Mouse (Mus musculus): Measurements from ENCODE around the gene Pfkp. TPM values are rescaled to one million over a fixed set of nuclear protein-coding genes. Genes with fewer than 3 reads are reported as not detected.

Pfkp gene
- polyA plus RNA-seq, 1 experiment from 2014 or later = 277 TPM

DNA sequence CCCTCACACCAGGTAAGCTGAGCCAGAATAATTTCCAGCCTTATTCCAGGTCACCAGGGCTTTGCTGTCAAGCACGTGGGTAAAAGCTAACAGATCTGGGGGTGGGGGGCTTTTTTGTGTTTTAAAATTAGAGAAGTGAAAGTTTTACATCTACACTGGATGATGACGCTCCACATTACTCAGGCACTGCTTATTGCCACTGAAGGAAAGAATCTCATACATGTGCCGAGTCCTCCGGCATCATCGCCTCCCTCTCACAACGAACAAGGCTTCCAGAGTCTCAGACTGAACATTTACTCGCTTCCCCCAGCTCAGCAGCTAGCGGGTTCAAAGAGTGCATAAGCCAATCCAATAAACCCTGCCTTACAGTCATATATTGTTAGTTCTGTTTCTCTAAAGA, 16.1 kb downstream of the Pfkp start:
- no peak overlapping the region for H3K4me2 ChIP-seq (ENCODE audit: low read length)
- no peak for ATAC-seq
- H3K36me3 ChIP-seq (ENCODE audit: control insufficient read depth, insufficient read depth) = no peaks in the 10 kb centered on the region
- H3K4me1 ChIP-seq (replicated peaks; ENCODE audit: control insufficient read depth, insufficient read depth, low read length) = 0 out of 2 replicates have a peak, but pooled peaks cover 3% of the 10 kb centered on the region
- no peak overlapping the region for H3K4me3 ChIP-seq (replicated peaks; ENCODE audit: low read length)
- H3K9me3 ChIP-seq (ENCODE audit: control insufficient read depth, low read length) = no peaks in the 10 kb centered on the region
- 75% methylated on average over 8 of the region's 8 CpGs for WGBS
- no peaks in the 10 kb centered on the region for H3K27me3 ChIP-seq (replicated peaks; ENCODE audit: control insufficient read depth, insufficient read depth, low read length)
- no peak overlapping the region for H3K9ac ChIP-seq (replicated peaks; ENCODE audit: low read depth, low read length)
- H3K27ac ChIP-seq (ENCODE audit: low read length) = no peak overlapping the region

DNA sequence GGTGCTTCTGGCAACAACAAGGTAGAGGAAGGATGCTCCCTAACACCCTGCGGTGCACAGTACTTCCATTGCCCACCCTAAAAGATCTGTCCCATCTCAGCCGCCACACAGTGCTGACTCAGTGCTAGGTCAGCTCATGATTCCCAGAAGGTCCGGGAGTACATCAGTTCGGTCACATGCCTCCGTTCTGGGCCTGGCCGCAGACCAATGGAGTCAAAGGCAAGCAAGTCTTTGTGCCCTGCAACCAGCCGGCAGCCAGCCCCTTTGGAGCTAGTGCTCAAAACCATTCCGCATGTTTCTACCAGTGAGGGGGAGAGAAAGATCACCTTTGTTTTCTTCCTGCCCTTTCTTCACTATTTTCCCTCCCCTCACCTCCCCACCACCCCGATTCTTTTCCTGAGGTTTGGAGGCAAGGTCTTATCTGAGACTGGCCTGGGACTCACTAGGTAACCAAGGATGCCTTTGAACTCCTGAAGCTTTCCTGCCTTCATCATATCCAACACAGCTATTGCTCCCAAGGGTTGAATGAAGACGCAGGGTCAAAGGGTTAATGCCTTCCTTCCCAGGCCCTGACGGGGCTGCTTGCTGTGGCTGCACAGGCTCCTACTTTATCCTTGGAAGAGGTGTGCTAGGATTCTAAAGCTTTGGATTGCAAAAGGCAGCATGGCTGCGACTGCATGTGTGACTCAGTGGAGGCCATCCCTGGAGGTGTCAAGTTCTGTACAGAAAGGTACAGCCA, 16.6 kb downstream of the Pfkp start:
- 82% methylated on average over 12 of the region's 12 CpGs for WGBS
- Histone ChIP-seq H3K9ac (replicated peaks; ENCODE audit: low read depth, low read length) (no peak overlapping the region), H3K9me3 (ENCODE audit: control insufficient read depth, low read length) (no peaks in the 10 kb centered on the region), H3K4me2 (ENCODE audit: low read length) (no peak overlapping the region), H3K4me3 (replicated peaks; ENCODE audit: low read length) (no peak overlapping the region), H3K36me3 (ENCODE audit: control insufficient read depth, insufficient read depth) (no peaks in the 10 kb centered on the region), H3K4me1 (replicated peaks; ENCODE audit: control insufficient read depth, insufficient read depth, low read length) (0 out of 2 replicates have a peak, but pooled peaks cover 3% of the 10 kb centered on the region), H3K27me3 (replicated peaks; ENCODE audit: control insufficient read depth, insufficient read depth, low read length) (no peaks in the 10 kb centered on the region), H3K27ac (ENCODE audit: low read length) (no peak overlapping the region)
- ATAC-seq = no peak

- 68% methylated on average over 5 of the region's 5 CpGs for WGBS
- H3K4me2 ChIP-seq (ENCODE audit: low read length) = no peak overlapping the region
Observed at GRCm38 (mm10) chr13:6630660-6631059, 17.9 kb downstream of the Pfkp start.

GRCm38 (mm10) chr13:6629927-6630326, 18.6 kb downstream of the Pfkp start:
- H3K27me3 ChIP-seq (replicated peaks; ENCODE audit: control insufficient read depth, insufficient read depth, low read length) = no peaks in the 10 kb centered on the region
- whole genome bisulfite sequencing = 79% methylated on average over 5 of the region's 5 CpGs
- H3K4me1 ChIP-seq (replicated peaks; ENCODE audit: control insufficient read depth, insufficient read depth, low read length) = no peaks in the 10 kb centered on the region
- no peaks in the 10 kb centered on the region for H3K9me3 ChIP-seq (ENCODE audit: control insufficient read depth, low read length)
- no peaks in the 10 kb centered on the region for H3K36me3 ChIP-seq (ENCODE audit: control insufficient read depth, insufficient read depth)
- no peak overlapping the region for H3K4me3 ChIP-seq (replicated peaks; ENCODE audit: low read length)
- H3K9ac ChIP-seq (replicated peaks; ENCODE audit: low read depth, low read length) = no peak overlapping the region
- no peak overlapping the region for H3K27ac ChIP-seq (ENCODE audit: low read length)
- ATAC-seq = no peak
- no peak overlapping the region for H3K4me2 ChIP-seq (ENCODE audit: low read length)

More at GRCm38 (mm10) chr13:6630660-6631059, 17.9 kb downstream of the Pfkp start:
- Histone ChIP-seq H3K4me3 (replicated peaks; ENCODE audit: low read length) (no peak overlapping the region), H3K27ac (ENCODE audit: low read length) (no peak overlapping the region), H3K9ac (replicated peaks; ENCODE audit: low read depth, low read length) (no peak overlapping the region), H3K9me3 (ENCODE audit: control insufficient read depth, low read length) (no peaks in the 10 kb centered on the region), H3K4me1 (replicated peaks; ENCODE audit: control insufficient read depth, insufficient read depth, low read length) (no peaks in the 10 kb centered on the region), H3K27me3 (replicated peaks; ENCODE audit: control insufficient read depth, insufficient read depth, low read length) (no peaks in the 10 kb centered on the region), H3K36me3 (ENCODE audit: control insufficient read depth, insufficient read depth) (no peaks in the 10 kb centered on the region)
- ATAC-seq = no peak

GRCm38 (mm10) chr13:6628998-6629764, 19.4 kb downstream of the Pfkp start:
- Histone ChIP-seq H3K27me3 (replicated peaks; ENCODE audit: control insufficient read depth, insufficient read depth, low read length) (no peaks in the 10 kb centered on the region), H3K9ac (replicated peaks; ENCODE audit: low read depth, low read length) (no peak overlapping the region), H3K36me3 (ENCODE audit: control insufficient read depth, insufficient read depth) (no peaks in the 10 kb centered on the region), H3K27ac (ENCODE audit: low read length) (no peak overlapping the region), H3K4me1 (replicated peaks; ENCODE audit: control insufficient read depth, insufficient read depth, low read length) (no peaks in the 10 kb centered on the region), H3K4me3 (replicated peaks; ENCODE audit: low read length) (no peak overlapping the region), H3K9me3 (ENCODE audit: control insufficient read depth, low read length) (no peaks in the 10 kb centered on the region), H3K4me2 (ENCODE audit: low read length) (no peak overlapping the region)
- WGBS = 85% methylated on average over 14 of the region's 14 CpGs
- ATAC-seq = no peak

DNA sequence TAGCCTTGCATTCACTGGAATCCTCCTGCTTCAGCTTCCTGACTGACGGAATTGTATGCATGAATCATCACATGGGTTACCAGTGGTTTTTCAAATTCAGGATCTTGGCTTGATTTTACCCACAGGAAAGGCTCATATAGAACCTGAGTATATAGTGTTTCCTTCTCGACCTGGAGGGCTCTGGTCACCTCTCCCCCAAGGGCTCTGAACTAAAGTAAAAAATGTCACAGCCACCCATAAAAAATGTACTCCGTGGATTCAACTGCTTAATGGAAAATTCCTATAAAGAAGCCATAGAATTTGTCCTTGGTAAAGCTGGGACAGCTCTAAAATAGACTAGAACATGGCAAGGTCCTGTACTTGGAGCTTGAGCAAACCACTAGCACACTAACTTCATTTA, 20.3 kb downstream of the Pfkp start:
- H3K4me1 ChIP-seq (replicated peaks; ENCODE audit: control insufficient read depth, insufficient read depth, low read length) = no peaks in the 10 kb centered on the region
- no peak for ATAC-seq
- H3K9ac ChIP-seq (replicated peaks; ENCODE audit: low read depth, low read length) = no peak overlapping the region
- 92% methylated on average over 3 of the region's 3 CpGs for WGBS
- no peak overlapping the region for H3K4me2 ChIP-seq (ENCODE audit: low read length)
- no peaks in the 10 kb centered on the region for H3K27me3 ChIP-seq (replicated peaks; ENCODE audit: control insufficient read depth, insufficient read depth, low read length)
- H3K27ac ChIP-seq (ENCODE audit: low read length) = no peak overlapping the region
- no peaks in the 10 kb centered on the region for H3K9me3 ChIP-seq (ENCODE audit: control insufficient read depth, low read length)
- H3K36me3 ChIP-seq (ENCODE audit: control insufficient read depth, insufficient read depth) = no peaks in the 10 kb centered on the region
- no peak overlapping the region for H3K4me3 ChIP-seq (replicated peaks; ENCODE audit: low read length)

DNA sequence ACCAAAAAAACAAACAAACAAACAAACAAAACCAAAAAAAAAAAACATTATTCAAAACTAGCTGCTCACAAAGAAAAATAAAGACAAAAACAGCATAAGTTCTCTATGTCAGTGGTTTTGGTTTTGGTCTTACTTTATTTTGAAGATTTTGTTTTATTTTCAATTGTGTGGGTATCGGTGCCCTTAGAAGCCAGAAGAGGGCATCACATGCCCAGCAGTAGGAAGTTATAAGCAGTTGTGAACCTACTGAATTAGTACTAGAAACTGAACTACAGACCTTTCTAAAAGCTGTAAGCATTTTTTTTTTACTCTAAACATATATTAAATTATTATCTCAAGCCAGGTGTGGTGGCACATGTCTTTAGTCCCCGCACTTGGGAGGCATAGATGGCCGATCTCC, 21.2 kb downstream of the Pfkp start:
- H3K27ac ChIP-seq (ENCODE audit: low read length) = no peak overlapping the region
- WGBS = 94% methylated on average over 3 of the region's 3 CpGs

GRCm38 (mm10) chr13:6626508-6627114, 22.0 kb downstream of the Pfkp start:
- H3K9ac ChIP-seq (replicated peaks; ENCODE audit: low read depth, low read length) = no peak overlapping the region
- H3K4me2 ChIP-seq (ENCODE audit: low read length) = no peak overlapping the region
- H3K36me3 ChIP-seq (ENCODE audit: control insufficient read depth, insufficient read depth) = no peaks in the 10 kb centered on the region
- no peaks in the 10 kb centered on the region for H3K27me3 ChIP-seq (replicated peaks; ENCODE audit: control insufficient read depth, insufficient read depth, low read length)
- no peak overlapping the region for H3K4me3 ChIP-seq (replicated peaks; ENCODE audit: low read length)
- ATAC-seq = no peak
- H3K27ac ChIP-seq (ENCODE audit: low read length) = no peak overlapping the region
- H3K4me1 ChIP-seq (replicated peaks; ENCODE audit: control insufficient read depth, insufficient read depth, low read length) = no peaks in the 10 kb centered on the region
- 46% methylated on average over 4 of the region's 4 CpGs for WGBS
- H3K9me3 ChIP-seq (ENCODE audit: control insufficient read depth, low read length) = no peaks in the 10 kb centered on the region

More for the DNA sequence above, 21.2 kb downstream of the Pfkp start:
- H3K4me1 ChIP-seq (replicated peaks; ENCODE audit: control insufficient read depth, insufficient read depth, low read length) = no peaks in the 10 kb centered on the region
- no peaks in the 10 kb centered on the region for H3K9me3 ChIP-seq (ENCODE audit: control insufficient read depth, low read length)
- ATAC-seq = no peak
- H3K36me3 ChIP-seq (ENCODE audit: control insufficient read depth, insufficient read depth) = no peaks in the 10 kb centered on the region
- H3K4me3 ChIP-seq (replicated peaks; ENCODE audit: low read length) = no peak overlapping the region
- no peak overlapping the region for H3K4me2 ChIP-seq (ENCODE audit: low read length)
- no peaks in the 10 kb centered on the region for H3K27me3 ChIP-seq (replicated peaks; ENCODE audit: control insufficient read depth, insufficient read depth, low read length)
- H3K9ac ChIP-seq (replicated peaks; ENCODE audit: low read depth, low read length) = no peak overlapping the region

- Histone ChIP-seq H3K9me3 (ENCODE audit: control insufficient read depth, low read length) (no peaks in the 10 kb centered on the region), H3K9ac (replicated peaks; ENCODE audit: low read depth, low read length) (no peak overlapping the region), H3K4me3 (replicated peaks; ENCODE audit: low read length) (no peak overlapping the region), H3K4me1 (replicated peaks; ENCODE audit: control insufficient read depth, insufficient read depth, low read length) (no peaks in the 10 kb centered on the region), H3K36me3 (ENCODE audit: control insufficient read depth, insufficient read depth) (no peaks in the 10 kb centered on the region), H3K4me2 (ENCODE audit: low read length) (no peak overlapping the region), H3K27me3 (replicated peaks; ENCODE audit: control insufficient read depth, insufficient read depth, low read length) (no peaks in the 10 kb centered on the region), H3K27ac (ENCODE audit: low read length) (no peak overlapping the region)
- 70% methylated on average over 3 of the region's 3 CpGs for WGBS
- ATAC-seq = no peak
Observed at GRCm38 (mm10) chr13:6625942-6626341, 22.6 kb downstream of the Pfkp start.
